In the genomic region with DNA sequence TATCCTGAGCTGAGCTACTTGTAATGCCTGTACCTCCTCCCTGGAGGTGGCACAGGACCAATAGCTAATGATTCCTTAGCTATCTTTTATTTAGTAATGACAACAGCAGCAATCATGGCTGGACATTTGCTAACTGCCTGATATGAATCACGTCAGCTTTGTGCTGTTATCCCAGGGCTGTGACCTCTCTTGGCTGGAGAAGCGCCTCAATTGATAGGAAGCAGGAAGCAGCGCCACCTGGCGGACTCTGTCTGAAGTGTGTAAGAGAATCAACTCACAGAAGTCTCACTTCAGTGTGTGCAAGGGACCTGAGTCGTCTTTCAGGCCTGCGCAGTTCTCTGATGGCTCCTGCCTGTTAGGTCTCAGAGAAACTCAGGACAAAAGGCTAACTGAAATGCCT, we compare ENCODE assay signal across 8 mouse cellular contexts. TPM values are rescaled to one million over a fixed set of nuclear protein-coding genes. Genes with fewer than 3 reads are reported as not detected.
DNase-seq lines count a peak whose midpoint lies in the region; ATAC-seq and TF ChIP-seq lines count a peak whose summit lies in the region.

No protein-coding gene starts in this region.

- peak; percentile 96 for ATAC-seq in megakaryocyte progenitor cell, adult 5-6 weeks (replicated peaks; ENCODE audit: poor library complexity)

- no peak overlapping the region for H3K27ac ChIP-seq in left cerebral cortex, adult 2 months

- H3K4me3 ChIP-seq in left cerebral cortex, adult 2 months = no peak overlapping the region

- TF ChIP-seq CTCF in left cerebral cortex, adult 2 months (IDR thresholded peaks at IDR 0.05) = peak; percentile 89

- intact Hi-C loops in left cerebral cortex, adult 2 months (cut with DNase I) = loop anchor here (1.0 to 2.0 kb wide), 3 partner anchors 21 to 314 kb away; a partner anchor contains a TSS

- peak; percentile 82 for DNase-seq in R1 (ENCODE audit: low read depth, low spot score)
- DNase-seq in cerebellum, postnatal 25 days = peak; percentile 90 to 94
- DNase-seq in gastrocnemius, adult 8-10 months (ENCODE audit: low spot score in 2 of 2) = peak; percentile 84 to 85
- DNase-seq in hindlimb bud, embryonic 11.5 days (ENCODE audit: extremely low spot score, low read depth, low spot score) = peak; percentile 63
- peak; percentile 79 to 86 for DNase-seq in left cerebral cortex, adult 2 months (ENCODE audit: extremely low spot score in 1 of 2, low spot score in 2 of 2)
- peak; percentile 88 to 92 for DNase-seq in right cerebral cortex, postnatal 10 days (ENCODE audit: low spot score in 2 of 2)
- peak; percentile 90 for DNase-seq in urinary bladder, postnatal 25 days (ENCODE audit: low spot score)

RNA-seq across cellular contexts. Expression of a gene that starts 19.7 kb away (rescaled TPM):
- total RNA-seq in gastrocnemius, adult 8-10 months (2022) = not detected
- total RNA-seq in left cerebral cortex, adult 2 months (2021) = not detected
- total RNA-seq in megakaryocyte progenitor cell, adult 5-6 weeks (2015) = 0.35 and 0.49 TPM in 2 replicates
- 0.21 and 1.4 TPM in 2 replicates for total RNA-seq in megakaryocyte progenitor cell, adult 5-6 weeks (2017)

RNA-seq across cellular contexts. Expression of a gene that starts 19.7 kb away (rescaled TPM):
- 10 to 100 TPM; 14.4 to 39.8 (median 28.6) TPM for total RNA-seq in gastrocnemius, adult 8-10 months (2022)
- total RNA-seq in left cerebral cortex, adult 2 months (2021) = 10 to 100 TPM; 69.0 to 71.9 TPM
- total RNA-seq in megakaryocyte progenitor cell, adult 5-6 weeks (2015) = 146 and 163 TPM in 2 replicates
- 86.3 and 113 TPM in 2 replicates for total RNA-seq in megakaryocyte progenitor cell, adult 5-6 weeks (2017)

RNA-seq across cellular contexts. Expression of a gene that starts 26.2 kb away (rescaled TPM):
- not detected for total RNA-seq in gastrocnemius, adult 8-10 months (2022)
- total RNA-seq in left cerebral cortex, adult 2 months (2021) = 10 to 100 TPM; 35.7 to 44.6 TPM
- total RNA-seq in megakaryocyte progenitor cell, adult 5-6 weeks (2015) = not detected in 2 replicates
- not detected in 2 replicates for total RNA-seq in megakaryocyte progenitor cell, adult 5-6 weeks (2017)

RNA-seq across cellular contexts. Expression of a gene that starts 57.0 kb away (rescaled TPM):
- 10 to 100 TPM; 15.0 to 16.7 (median 15.4) TPM for total RNA-seq in gastrocnemius, adult 8-10 months (2022)
- total RNA-seq in left cerebral cortex, adult 2 months (2021) = 10 to 100 TPM; 37.2 to 42.7 TPM
- 80.8 and 81.1 TPM in 2 replicates for total RNA-seq in megakaryocyte progenitor cell, adult 5-6 weeks (2015)
- 105 and 123 TPM in 2 replicates for total RNA-seq in megakaryocyte progenitor cell, adult 5-6 weeks (2017)

Comparison
In these comparisons a context has a peak if more than half of its experiments do, and no peak if none do; other contexts are left out.
1. RNA of a gene that starts 26.2 kb away (total RNA-seq): 35.7 to 44.6 TPM in left cerebral cortex, adult 2 months; not detected in gastrocnemius, adult 8-10 months and not detected in megakaryocyte progenitor cell, adult 5-6 weeks; every median in the first group is over 10 times any median in the second.
2. Peak in every context shown above with its lines, with median percentiles within 50 percentile points of each other: DNase-seq.